Mouse (Mus musculus) lung, embryonic 16.5 days (tissue): ENCODE measurements at regions not wholly inside any gene's neighbourhood (a gene's known extent, or its start where the extent isn't known, plus 50 kb on each side); places are given as distances from the start of the nearest gene placed in this dataset.

ENCODE experiments used
- ATAC-seq: fragments of 200-750 bp; cut with Nextera tagmentation; 2 replicates; pipeline ENCODE4 v1.8.0; 2017; ENCODE audit warnings: low read depth, mild to moderate bottlenecking, moderate library complexity
- H3K27ac ChIP-seq: fragments of 300-500 bp; sonication (generic); 2 replicates; pipeline ENCODE4 v1.5.1; 2014; ENCODE audit warnings: mild to moderate bottlenecking, control low read depth, low read length
- H3K27me3 ChIP-seq: fragments of 300-500 bp; sonication (generic); 2 replicates; pipeline ENCODE4 v1.6.1; 2014; ENCODE audit warnings: low read depth, low read length, mixed read lengths; ENCODE audit not compliant: control insufficient read depth, insufficient read depth
- H3K36me3 ChIP-seq: fragments of 300-500 bp; sonication (generic); 2 replicates; pipeline ENCODE4 v1.6.1; 2014; ENCODE audit warnings: low read length; ENCODE audit not compliant: control insufficient read depth, insufficient read depth
- H3K4me1 ChIP-seq: fragments of 300-500 bp; sonication (generic); replicated peaks from 2 replicates; pipeline ENCODE4 v1.6.1; 2014; ENCODE audit warnings: low read length, mixed read lengths; ENCODE audit not compliant: control insufficient read depth, insufficient read depth
- H3K4me2 ChIP-seq: fragments of 300-500 bp; sonication (generic); 2 replicates; pipeline ENCODE4 v1.6.1; 2014; ENCODE audit warnings: low read depth, low read length, control low read depth
- H3K4me3 ChIP-seq: fragments of 300-500 bp; sonication (generic); 2 replicates; pipeline ENCODE4 v1.5.1; 2014; ENCODE audit warnings: mild to moderate bottlenecking, low read length, control low read depth
- H3K9ac ChIP-seq: fragments of 300-500 bp; sonication (generic); 2 replicates; pipeline ENCODE4 v1.6.1; 2014; ENCODE audit warnings: low read length, control low read depth
- H3K9me3 ChIP-seq: fragments of 300-500 bp; sonication (generic); 2 replicates; pipeline ENCODE4 v1.6.1; 2016; ENCODE audit warnings: low read length; ENCODE audit not compliant: control insufficient read depth
- WGBS: fragments of 180-500 bp; shearing (Covaris S2); extraction: QIAGEN DNeasy Blood & Tissue Kit; methylation state at CpG from one replicate; pipeline ENCODE4 v1.1.7; 2014; 5-methylcytosine and 5-hydroxymethylcytosine counted together

DNA sequence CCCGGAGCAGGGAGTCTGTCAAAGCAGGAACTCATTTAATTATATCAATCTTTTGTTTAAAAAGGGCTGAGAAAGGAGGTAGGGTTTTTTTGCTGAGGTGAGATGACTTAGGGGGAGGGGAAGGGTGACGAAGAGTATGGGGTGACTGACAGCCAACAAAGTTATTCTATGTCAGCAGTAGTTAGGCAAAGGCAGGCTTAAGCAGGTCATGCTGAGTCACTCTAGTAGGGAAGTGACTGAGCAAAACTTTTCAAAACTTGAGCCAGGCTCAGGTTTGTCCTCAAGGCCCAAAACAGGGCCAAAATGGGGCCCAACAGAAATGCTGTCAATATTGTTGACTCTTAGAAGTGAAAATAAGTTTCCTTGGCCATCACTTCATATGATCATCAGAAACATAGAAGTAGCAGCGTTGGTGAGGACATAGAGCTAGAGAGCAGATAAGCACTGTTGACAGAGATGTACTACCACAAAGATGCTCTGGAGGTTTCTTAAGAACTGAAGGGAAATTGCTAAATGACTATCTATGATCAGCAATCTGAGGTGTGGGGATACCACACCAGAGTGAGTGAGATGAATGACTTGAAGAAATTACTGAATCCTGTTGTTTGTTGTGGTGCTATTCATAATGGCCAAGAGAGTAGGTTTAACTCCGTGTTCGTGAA, 273.6 kb downstream of the Myh15 start:
- Histone ChIP-seq H3K36me3 (no peaks in the 10 kb centered on the region), H3K4me1 (no peaks in the 10 kb centered on the region), H3K9me3 (no peaks in the 10 kb centered on the region), H3K27me3 (no peaks in the 10 kb centered on the region), H3K4me2 (no peak overlapping the region), H3K9ac (no peak overlapping the region), H3K27ac (no peak overlapping the region), H3K4me3 (no peak overlapping the region)
- WGBS, result 68% methylated on average over 5 of the region's 5 CpGs
- ATAC-seq, result no peak

DNA sequence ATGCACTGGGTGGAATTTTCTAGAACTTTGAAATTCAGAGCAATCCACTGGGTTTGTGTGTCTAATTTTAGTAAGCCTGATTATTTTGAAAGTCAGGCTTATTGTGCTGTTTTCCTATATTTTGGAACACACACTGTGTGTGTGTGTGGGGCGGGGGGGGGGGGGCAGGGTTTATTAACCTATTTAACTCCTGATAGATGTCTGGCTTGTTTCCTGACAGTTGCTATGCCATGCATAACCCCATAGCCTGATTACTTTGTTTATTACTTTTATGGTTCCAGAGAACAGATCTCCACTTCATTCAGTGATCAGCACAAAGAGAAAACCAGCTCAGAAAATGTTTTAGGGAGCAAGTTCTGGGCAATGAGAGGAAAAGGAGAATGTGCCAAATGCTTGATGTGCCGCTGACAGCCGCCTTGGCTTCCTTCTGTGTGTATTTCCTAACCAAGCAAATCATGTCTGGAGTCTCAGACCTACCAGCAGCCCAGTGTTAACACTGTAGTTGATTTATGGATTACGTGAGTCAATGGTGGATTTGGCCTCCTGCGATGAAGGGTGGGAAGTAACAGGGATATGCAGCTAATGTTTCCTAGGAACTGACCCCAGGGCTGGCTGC, 274.9 kb downstream of the Myh15 start:
- whole genome bisulfite sequencing, result 49% methylated on average over 5 of the region's 5 CpGs
- peak overlapping the region; percentile 19; the same call in 1 of the 2 replicates for H3K27ac ChIP-seq
- no peaks in the 10 kb centered on the region for H3K27me3 ChIP-seq
- no peak overlapping the region for H3K4me2 ChIP-seq
- ATAC-seq, result peak; percentile 94
- 0 out of 2 replicates have a peak, but pooled peaks cover 2% of the 10 kb centered on the region for H3K4me1 ChIP-seq
- H3K9me3 ChIP-seq, result no peaks in the 10 kb centered on the region
- H3K36me3 ChIP-seq, result no peaks in the 10 kb centered on the region
- H3K4me3 ChIP-seq, result no peak overlapping the region
- no peak overlapping the region for H3K9ac ChIP-seq

DNA sequence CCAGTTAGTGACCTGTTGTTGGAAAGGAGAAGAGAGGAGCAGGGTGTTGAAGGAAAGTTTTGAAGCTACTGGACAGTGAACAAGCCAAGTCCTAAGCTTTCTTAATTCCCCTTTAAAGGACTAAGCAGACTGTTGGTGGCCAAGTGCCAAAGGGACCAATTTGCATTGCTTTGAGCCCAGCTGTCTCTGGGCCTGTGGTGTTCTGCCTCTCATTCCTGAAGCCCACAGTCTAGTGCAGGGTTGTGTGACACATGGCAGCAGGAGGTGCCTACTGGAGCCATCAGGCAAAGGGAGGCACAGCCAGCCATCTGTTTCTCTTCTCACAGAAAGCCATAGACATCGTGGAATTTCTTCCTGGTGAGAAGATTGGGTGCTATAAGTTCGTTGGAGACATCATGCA, 278.6 kb downstream of the Myh15 start:
- no peak overlapping the region for H3K9ac ChIP-seq
- no peak overlapping the region for H3K4me3 ChIP-seq
- no peaks in the 10 kb centered on the region for H3K27me3 ChIP-seq
- H3K4me1 ChIP-seq, result 0 out of 2 replicates have a peak, but pooled peaks cover 2% of the 10 kb centered on the region
- ATAC-seq, result peak; percentile 41; the same call in 1 of the 2 replicates
- H3K4me2 ChIP-seq, result no peak overlapping the region
- 26% methylated on average over 2 of the region's 2 CpGs for WGBS
- 0 out of 2 replicates have a peak overlapping the region, but pooled peaks have one; percentile 17 for H3K27ac ChIP-seq
- H3K36me3 ChIP-seq, result no peaks in the 10 kb centered on the region
- H3K9me3 ChIP-seq, result no peaks in the 10 kb centered on the region

DNA sequence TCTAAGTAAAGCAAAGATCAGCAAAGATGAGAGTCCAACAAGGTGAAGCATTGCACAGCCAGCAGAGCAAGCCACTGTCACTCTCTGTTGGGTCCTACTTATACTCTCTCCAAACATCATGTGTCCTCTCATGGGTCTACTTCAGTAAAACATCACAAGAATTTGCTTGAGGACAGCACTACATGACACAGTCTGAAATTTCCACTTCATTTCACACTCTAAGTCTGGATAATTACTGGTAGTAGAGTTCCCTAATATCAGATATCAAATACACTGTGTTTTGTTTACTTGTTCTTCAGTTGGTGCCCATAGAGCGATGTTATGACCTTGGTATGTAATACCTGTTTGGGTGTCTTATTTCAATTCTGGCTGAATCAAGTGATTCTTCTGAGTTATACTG, 280.7 kb downstream of the Myh15 start:
- H3K4me2 ChIP-seq, result no peak overlapping the region
- no peaks in the 10 kb centered on the region for H3K36me3 ChIP-seq
- no peak overlapping the region for H3K9ac ChIP-seq
- H3K27ac ChIP-seq, result no peak overlapping the region
- no peaks in the 10 kb centered on the region for H3K27me3 ChIP-seq
- 0 out of 2 replicates have a peak, but pooled peaks cover 2% of the 10 kb centered on the region for H3K4me1 ChIP-seq
- H3K9me3 ChIP-seq, result no peaks in the 10 kb centered on the region
- 83% methylated on average over 1 of the region's 1 CpGs for WGBS
- no peak overlapping the region for H3K4me3 ChIP-seq
- ATAC-seq, result no peak

GRCm38 (mm10) chr16:49358404-49358803, 301.1 kb downstream of the Myh15 start:
- Histone ChIP-seq H3K9ac (no peak overlapping the region), H3K4me2 (no peak overlapping the region), H3K27ac (no peak overlapping the region), H3K9me3 (no peaks in the 10 kb centered on the region), H3K4me3 (no peak overlapping the region), H3K36me3 (no peaks in the 10 kb centered on the region), H3K27me3 (no peaks in the 10 kb centered on the region), H3K4me1 (no peaks in the 10 kb centered on the region)
- ATAC-seq, result no peak
- WGBS, result 79% methylated on average over 3 of the region's 3 CpGs

GRCm38 (mm10) chr16:49361731-49362130, 304.4 kb downstream of the Myh15 start:
- Histone ChIP-seq H3K4me3 (no peak overlapping the region), H3K9ac (no peak overlapping the region), H3K36me3 (no peaks in the 10 kb centered on the region), H3K4me1 (no peaks in the 10 kb centered on the region), H3K4me2 (no peak overlapping the region), H3K27ac (no peak overlapping the region), H3K27me3 (no peaks in the 10 kb centered on the region), H3K9me3 (no peaks in the 10 kb centered on the region)
- ATAC-seq, result no peak
- 74% methylated on average over 1 of the region's 1 CpGs for WGBS

- Histone ChIP-seq H3K4me2 (no peak overlapping the region), H3K4me3 (no peak overlapping the region), H3K9me3 (no peaks in the 10 kb centered on the region; the same call in 1 of the 2 replicates), H3K27ac (no peak overlapping the region), H3K27me3 (no peaks in the 10 kb centered on the region), H3K4me1 (peaks cover 9% of the 10 kb centered on the region; the same call in 1 of the 2 replicates), H3K9ac (no peak overlapping the region), H3K36me3 (no peaks in the 10 kb centered on the region)
- peak; percentile 93 for ATAC-seq
- WGBS, result 46% methylated on average over 9 of the region's 9 CpGs
Measured at GRCm38 (mm10) chr16:49369450-49369849, 312.2 kb downstream of the Myh15 start.

DNA sequence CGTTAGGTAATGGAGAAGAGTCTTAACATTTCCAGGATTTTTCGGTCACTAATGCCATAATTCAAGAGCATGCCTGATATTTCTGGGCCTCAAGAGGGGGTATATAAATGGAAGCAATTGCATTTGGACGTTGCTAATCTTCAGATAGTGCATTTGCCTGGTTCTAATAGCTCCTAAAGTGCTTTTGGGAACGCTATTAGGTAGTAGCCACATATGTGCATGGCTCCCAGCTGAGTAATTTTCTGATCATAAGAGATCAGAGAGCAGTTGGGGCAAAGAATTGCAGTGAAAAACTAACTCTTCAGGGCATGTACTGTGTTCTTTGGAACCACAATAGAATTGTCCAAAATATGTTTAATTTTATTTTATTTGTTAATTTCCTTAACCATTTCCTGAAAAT, 317.8 kb downstream of the Myh15 start:
- ATAC-seq, result no peak
- Histone ChIP-seq H3K27ac (no peak overlapping the region), H3K9me3 (no peaks in the 10 kb centered on the region), H3K4me1 (no peaks in the 10 kb centered on the region), H3K36me3 (no peaks in the 10 kb centered on the region), H3K4me3 (no peak overlapping the region), H3K9ac (no peak overlapping the region), H3K27me3 (no peaks in the 10 kb centered on the region), H3K4me2 (no peak overlapping the region)
- 75% methylated on average over 4 of the region's 4 CpGs for WGBS

DNA sequence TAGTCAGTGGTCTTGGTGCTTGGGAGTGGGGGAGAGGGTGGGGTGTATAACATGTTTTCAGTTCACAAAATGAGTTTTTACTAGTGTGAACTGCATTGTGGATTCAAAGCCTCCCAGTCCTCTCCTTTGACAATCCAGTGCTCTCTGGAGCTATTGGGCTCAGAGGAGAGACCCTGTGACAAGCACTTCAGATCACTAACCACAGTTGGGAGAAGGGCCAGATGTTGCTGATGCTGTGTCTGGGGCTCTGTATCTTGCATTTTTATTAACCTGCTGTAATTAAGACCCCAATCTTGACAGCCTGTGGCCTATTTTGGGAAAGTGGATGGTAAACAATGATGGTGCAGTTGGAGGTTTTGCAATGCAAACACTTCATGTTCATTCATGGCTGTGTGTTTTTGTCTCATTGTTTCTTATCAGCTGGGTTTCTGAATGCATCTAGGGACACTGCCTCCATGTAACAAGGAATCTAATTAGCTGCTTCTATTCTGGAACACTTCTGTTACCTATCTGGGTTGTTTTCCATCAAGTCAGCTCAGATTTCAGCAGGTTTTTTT, 320.0 kb upstream of the Ift57 start:
- H3K9me3 ChIP-seq, result no peaks in the 10 kb centered on the region
- no peaks in the 10 kb centered on the region for H3K4me1 ChIP-seq
- no peak for ATAC-seq
- no peak overlapping the region for H3K27ac ChIP-seq
- H3K36me3 ChIP-seq, result no peaks in the 10 kb centered on the region
- H3K27me3 ChIP-seq, result no peaks in the 10 kb centered on the region
- H3K9ac ChIP-seq, result no peak overlapping the region
- H3K4me2 ChIP-seq, result no peak overlapping the region
- H3K4me3 ChIP-seq, result no peak overlapping the region
